Mouse (Mus musculus): Measurements from ENCODE around the gene Fgd5. TPM values are rescaled to one million over a fixed set of nuclear protein-coding genes. Genes with fewer than 3 reads are reported as not detected.

The Fgd5 gene
- polyA plus RNA-seq, 1 experiment from 2014 or later = 7.0 TPM

Other genes with a start within 250 kb of the Fgd5 start
- 0.45 and 0.49 TPM in 2 replicates for gene Grip2, start 151.6 kb upstream of the Fgd5 start, polyA plus RNA-seq (2015; fragmentation: Nextera tagmentation; extraction: Ambion mirVana)
- 25.0 and 32.6 TPM in 2 replicates for gene Ccdc174, start 100.8 kb upstream of the Fgd5 start, polyA plus RNA-seq (2015; fragmentation: Nextera tagmentation; extraction: Ambion mirVana)
- 0.09 and 0.13 TPM in 2 replicates for gene 4930590J08Rik, start 76.1 kb upstream of the Fgd5 start, polyA plus RNA-seq (2015; fragmentation: Nextera tagmentation; extraction: Ambion mirVana)
- 18.3 and 19.3 TPM in 2 replicates for gene Nr2c2, start 112.5 kb downstream of the Fgd5 start, polyA plus RNA-seq (2015; fragmentation: Nextera tagmentation; extraction: Ambion mirVana)
- 103 and 109 TPM in 2 replicates for gene Mrps25, start 205.2 kb downstream of the Fgd5 start, polyA plus RNA-seq (2015; fragmentation: Nextera tagmentation; extraction: Ambion mirVana)
- gene Rbsn, start 236.0 kb downstream of the Fgd5 start, polyA plus RNA-seq (2015; fragmentation: Nextera tagmentation; extraction: Ambion mirVana) = 16.9 and 21.4 TPM in 2 replicates

Data from intestine, embryonic 15.5 days (tissue).